8 mouse cellular contexts compared by ENCODE assay signal in the genomic region with DNA sequence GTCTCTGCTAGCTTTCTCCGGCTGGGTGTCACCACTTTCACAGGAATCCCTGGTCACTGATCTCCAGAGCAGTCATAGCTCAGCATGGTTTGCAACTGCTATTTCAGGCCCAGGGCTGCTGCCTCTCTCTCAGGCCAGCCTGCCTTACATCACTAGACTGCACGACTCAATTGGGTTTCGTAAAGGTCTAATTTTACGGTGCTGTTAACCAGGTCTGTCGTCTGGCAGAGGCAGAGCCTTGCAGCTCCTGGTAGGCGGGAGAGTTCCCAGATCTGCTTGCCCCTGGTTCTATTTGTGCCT. TPM values are rescaled to one million over a fixed set of nuclear protein-coding genes. Genes with fewer than 3 reads are reported as not detected.
DNase-seq lines count a peak whose midpoint lies in the region; ATAC-seq lines count a peak whose summit lies in the region.

No protein-coding gene starts in this region.

- H3K9me3 ChIP-seq in hindbrain, embryonic 16.5 days (ENCODE audit: control insufficient read depth, low read length) = no peaks in the 10 kb centered on the region
- H3K9me3 ChIP-seq in liver, embryonic 12.5 days (replicated peaks) = no peaks in the 10 kb centered on the region
- H3K9me3 ChIP-seq in stomach, embryonic 15.5 days = no peaks in the 10 kb centered on the region

- ATAC-seq in hindbrain, embryonic 16.5 days = peak; percentile 24; the same call in 1 of the 2 replicates
- 0 out of 2 replicates have a peak, but pooled peaks have one; percentile 18 for ATAC-seq in liver, embryonic 12.5 days
- 0 out of 2 replicates have a peak, but pooled peaks have one; percentile 6 for ATAC-seq in stomach, embryonic 15.5 days (ENCODE audit: insufficient read depth, low FRiP score, low read depth)

- peak; percentile 14 for DNase-seq in adrenal gland, adult 8-10 months
- DNase-seq in cerebellum, adult 9-11 months = peak; percentile 73
- DNase-seq in gastrocnemius, postnatal 10 days = peak; percentile 19
- DNase-seq in left cerebral cortex, adult 18-20 months (ENCODE audit: low spot score in 2 of 2) = no peak
- no peak for DNase-seq in thymus, postnatal 25 days

- 12% methylated on average over 6 of the region's 6 CpGs for WGBS in hindbrain, embryonic 16.5 days
- WGBS in liver, embryonic 12.5 days (ENCODE audit: insufficient replicate concordance) = 32% methylated on average over 6 of the region's 6 CpGs
- 30% methylated on average over 6 of the region's 6 CpGs for WGBS in stomach, embryonic 15.5 days

- no peaks in the 10 kb centered on the region for H3K36me3 ChIP-seq in hindbrain, embryonic 16.5 days (ENCODE audit: control insufficient read depth, insufficient read depth, low read length)
- no peaks in the 10 kb centered on the region for H3K36me3 ChIP-seq in liver, embryonic 12.5 days
- no peaks in the 10 kb centered on the region for H3K36me3 ChIP-seq in stomach, embryonic 15.5 days

- peak overlapping the region; percentile 63; the same call in 1 of the 2 replicates for H3K4me3 ChIP-seq in hindbrain, embryonic 16.5 days (ENCODE audit: low read length)
- H3K4me3 ChIP-seq in liver, embryonic 12.5 days = no peak overlapping the region
- H3K4me3 ChIP-seq in stomach, embryonic 15.5 days (replicated peaks) = peak overlapping the region; percentile 52; the same call in 1 of the 2 replicates

- H3K4me1 ChIP-seq in hindbrain, embryonic 16.5 days (ENCODE audit: control insufficient read depth, insufficient read depth, low read depth, low read length) = peaks cover 17% of the 10 kb centered on the region
- 0 out of 2 replicates have a peak, but pooled peaks cover 4% of the 10 kb centered on the region for H3K4me1 ChIP-seq in liver, embryonic 12.5 days
- peaks cover 8% of the 10 kb centered on the region; the same call in 1 of the 2 replicates for H3K4me1 ChIP-seq in stomach, embryonic 15.5 days

- no peak overlapping the region for H3K9ac ChIP-seq in hindbrain, embryonic 16.5 days (ENCODE audit: low read depth, low read length)
- no peak overlapping the region for H3K9ac ChIP-seq in liver, embryonic 12.5 days
- H3K9ac ChIP-seq in stomach, embryonic 15.5 days = no peak overlapping the region; the same call in 1 of the 2 replicates

- peaks cover 2% of the 10 kb centered on the region for H3K27me3 ChIP-seq in hindbrain, embryonic 16.5 days (replicated peaks; ENCODE audit: control insufficient read depth, insufficient read depth, low read length)
- peaks cover 52% of the 10 kb centered on the region for H3K27me3 ChIP-seq in liver, embryonic 12.5 days (replicated peaks)
- peaks cover 11% of the 10 kb centered on the region for H3K27me3 ChIP-seq in stomach, embryonic 15.5 days (replicated peaks)

- H3K27ac ChIP-seq in hindbrain, embryonic 16.5 days (ENCODE audit: low read depth, low read length) = no peak overlapping the region
- H3K27ac ChIP-seq in liver, embryonic 12.5 days = no peak overlapping the region
- no peak overlapping the region; the same call in 1 of the 2 replicates for H3K27ac ChIP-seq in stomach, embryonic 15.5 days

- peak overlapping the region; percentile 93 for H3K4me2 ChIP-seq in hindbrain, embryonic 16.5 days (ENCODE audit: low read length)
- no peak overlapping the region for H3K4me2 ChIP-seq in liver, embryonic 12.5 days
- H3K4me2 ChIP-seq in stomach, embryonic 15.5 days = peak overlapping the region; percentile 95

RNA-seq across cellular contexts. Expression of a gene that starts 3.3 kb away (rescaled TPM):
- total RNA-seq in adrenal gland, adult 8-10 months (2022) = under 1 TPM; 0.28 to 0.38 (median 0.32) TPM
- total RNA-seq in gastrocnemius, postnatal 10 days (2021) = 1 to 10 TPM; 1.9 to 2.2 TPM
- 0.89 and 0.93 TPM in 2 replicates for polyA plus RNA-seq in hindbrain, embryonic 16.5 days (2015; fragmentation: Nextera tagmentation; extraction: Ambion mirVana)
- 0.11 and 0.15 TPM in 2 replicates for polyA plus RNA-seq in liver, embryonic 12.5 days (2016; fragmentation: Nextera tagmentation; extraction: Ambion mirVana)
- polyA plus RNA-seq in stomach, embryonic 15.5 days (2015; fragmentation: Nextera tagmentation; extraction: Ambion mirVana) = 1.1 and 1.3 TPM in 2 replicates
- total RNA-seq in left cerebral cortex, adult 18-20 months (2021) = under 1 TPM; 0.37 to 0.56 TPM

Comparison
In these comparisons a context has a peak if more than half of its experiments do, and no peak if none do; other contexts are left out.
1. DNase-seq: peak in adrenal gland, adult 8-10 months (single experiment), cerebellum, adult 9-11 months (single experiment) and gastrocnemius, postnatal 10 days (single experiment); none in left cerebral cortex, adult 18-20 months (0 of 2) and thymus, postnatal 25 days (single experiment).
2. Peak in every context shown above with its lines, with median percentiles within 50 percentile points of each other: ATAC-seq.